Mouse (Mus musculus) liver, postnatal 0 days (tissue): ENCODE data around the gene Fgd3. TPM values are rescaled to one million over a fixed set of nuclear protein-coding genes. Genes with fewer than 3 reads are reported as not detected.

ENCODE experiments used
- ATAC-seq: fragments of 200-750 bp; cut with Nextera tagmentation; 2 replicates; pipeline ENCODE4 v1.8.0; 2017; ENCODE audit warnings: mild to moderate bottlenecking, moderate library complexity
- DNase-seq: peaks from one replicate; pipeline ENCODE4 v3.0.0-alpha.2; 2016
- H3K27ac ChIP-seq: fragments of 300-500 bp; sonication (generic); 2 replicates; pipeline ENCODE4 v1.5.1; 2014; ENCODE audit warnings: antibody characterized with exemption, moderate library complexity, mild to moderate bottlenecking, low read depth
- H3K27me3 ChIP-seq: fragments of 300-500 bp; sonication (generic); 2 replicates; pipeline ENCODE4 v1.6.1; 2014; ENCODE audit warnings: low read length, control low read depth, mixed read lengths; ENCODE audit not compliant: insufficient read depth
- H3K36me3 ChIP-seq: fragments of 300-500 bp; sonication (generic); replicated peaks from 2 replicates; pipeline ENCODE4 v1.6.1; 2014; ENCODE audit warnings: mild to moderate bottlenecking, control low read depth, low read length, moderate library complexity, mixed read lengths; ENCODE audit not compliant: insufficient read depth
- H3K4me1 ChIP-seq: fragments of 300-500 bp; sonication (generic); 2 replicates; pipeline ENCODE4 v1.6.1; 2014; ENCODE audit warnings: antibody characterized with exemption, mild to moderate bottlenecking, control low read depth; ENCODE audit not compliant: insufficient read depth
- H3K4me2 ChIP-seq: fragments of 300-500 bp; sonication (generic); 2 replicates; pipeline ENCODE4 v1.6.1; 2014; ENCODE audit warnings: low read depth, mild to moderate bottlenecking, low read length, moderate library complexity, mixed read lengths
- H3K4me3 ChIP-seq: fragments of 300-500 bp; sonication (generic); 2 replicates; pipeline ENCODE4 v1.5.1; 2014; ENCODE audit warnings: low read depth, low read length
- H3K9ac ChIP-seq: fragments of 300-500 bp; sonication (generic); replicated peaks from 2 replicates; pipeline ENCODE4 v1.6.1; 2014; ENCODE audit warnings: mild to moderate bottlenecking, moderate library complexity
- H3K9me3 ChIP-seq: fragments of 300-500 bp; sonication (generic); 2 replicates; pipeline ENCODE4 v1.6.1; 2016; ENCODE audit warnings: mild to moderate bottlenecking, control low read depth, low read length, mixed read lengths
- CTCF ChIP-seq: sonication (generic); IDR thresholded peaks from 2 replicates; pipeline ENCODE4 v1.5.1; 2016; ENCODE audit warnings: antibody characterized with exemption, low read depth
- EP300 ChIP-seq: IDR thresholded peaks from 2 replicates; pipeline ENCODE4 v1.6.1; 2016; ENCODE audit warnings: antibody characterized with exemption, low read depth, mild to moderate bottlenecking
- WGBS: fragments of 180-500 bp; shearing (Covaris S2); extraction: QIAGEN DNeasy Blood & Tissue Kit; methylation state at CpG from one replicate; pipeline ENCODE4 v1.1.7; 2014; ENCODE audit not compliant: insufficient replicate concordance; 5-methylcytosine and 5-hydroxymethylcytosine counted together
- polyA plus RNA-seq: library from polyadenylated mRNA; unstranded; fragments of >200 nt; fragmentation: Nextera tagmentation; extraction: Ambion mirVana; gene quantifications from 2 replicates; pipeline ENCODE4 v1.2.1, GENCODE M21; 2015

The Fgd3 gene
- polyA plus RNA-seq, 1 experiment from 2014 or later = 0.62 TPM

DNA sequence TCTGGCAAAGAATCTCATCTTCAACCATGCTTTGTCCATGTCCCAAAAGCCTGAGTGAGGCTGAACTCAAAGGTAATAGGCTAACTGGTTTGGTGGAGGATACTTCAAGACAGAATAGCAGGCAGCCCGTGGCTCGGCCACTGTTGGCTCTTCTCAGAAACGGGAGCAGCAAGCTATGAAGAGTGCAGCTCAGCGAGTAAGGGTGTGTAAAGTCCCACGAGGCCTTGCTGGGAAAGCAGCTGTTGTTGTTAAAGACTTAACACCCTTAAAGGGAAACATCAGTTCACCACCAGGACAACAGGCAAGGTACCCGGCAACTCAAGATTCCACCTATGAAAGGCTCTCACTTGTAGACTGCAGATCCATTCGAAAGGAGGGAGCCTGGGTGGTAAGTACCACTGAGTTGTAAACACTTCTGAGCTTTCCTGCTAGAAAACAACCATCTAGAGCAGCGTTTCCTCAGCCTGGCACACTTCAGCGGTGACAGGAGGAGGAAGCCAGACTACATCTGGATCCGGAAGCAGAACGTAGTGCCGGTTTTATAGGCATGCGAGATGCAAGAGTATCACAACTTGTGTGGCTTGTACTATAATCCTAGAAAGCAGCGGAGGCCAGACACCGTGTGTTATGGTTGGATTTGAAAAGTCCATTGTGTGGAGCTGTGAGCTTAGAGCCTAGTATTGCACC, 59.9 kb downstream of the Fgd3 start:
- ATAC-seq = no peak
- Histone ChIP-seq H3K27ac (peak overlapping the region; percentile 36; the same call in 1 of the 2 replicates), H3K27me3 (no peaks in the 10 kb centered on the region), H3K4me1 (no peaks in the 10 kb centered on the region), H3K9ac (no peak overlapping the region), H3K4me2 (no peak overlapping the region), H3K4me3 (no peak overlapping the region), H3K36me3 (0 out of 2 replicates have a peak, but pooled peaks cover 4% of the 10 kb centered on the region), H3K9me3 (no peaks in the 10 kb centered on the region)
- WGBS = 51% methylated on average over 15 of the region's 15 CpGs
- TF ChIP-seq CTCF = no peak
- TF ChIP-seq EP300 = no peak
- DNase-seq = no peak

- Histone ChIP-seq H3K27me3 (no peaks in the 10 kb centered on the region), H3K36me3 (no peaks in the 10 kb centered on the region), H3K4me1 (no peaks in the 10 kb centered on the region), H3K9ac (no peak overlapping the region), H3K4me3 (no peak overlapping the region), H3K27ac (no peak overlapping the region), H3K4me2 (no peak overlapping the region), H3K9me3 (no peaks in the 10 kb centered on the region)
- no peak for ATAC-seq
- no peak for TF ChIP-seq EP300
- TF ChIP-seq CTCF = no peak
- DNase-seq = no peak
- WGBS = 68% methylated on average over 3 of the region's 3 CpGs
These were observed 62.2 kb downstream of the Fgd3 start for GRCm38 (mm10) chr13:49257819-49258313.

DNA sequence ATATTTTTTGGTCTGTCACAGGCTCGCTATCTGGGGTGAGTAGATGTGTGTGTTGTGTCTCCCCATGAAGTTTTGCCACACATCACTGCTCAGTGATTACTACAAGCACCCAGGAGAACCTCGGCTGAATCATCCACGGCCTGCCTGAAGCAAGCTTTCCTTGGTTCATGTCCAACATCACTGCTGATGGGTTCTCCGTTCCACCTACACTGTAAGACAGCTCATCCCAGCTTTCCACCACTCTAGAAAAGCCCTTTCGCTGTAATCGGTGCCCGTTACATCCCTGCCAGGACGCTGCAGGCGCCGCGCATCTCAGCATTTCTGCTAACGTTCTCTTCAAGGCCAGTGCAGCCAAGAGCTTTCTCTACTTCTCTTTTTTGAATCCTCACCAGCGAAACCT, 67.4 kb downstream of the Fgd3 start:
- Histone ChIP-seq H3K4me3 (no peak overlapping the region), H3K27ac (0 out of 2 replicates have a peak overlapping the region, but pooled peaks have one; percentile 13), H3K4me2 (no peak overlapping the region), H3K9ac (no peak overlapping the region), H3K36me3 (no peaks in the 10 kb centered on the region), H3K4me1 (peaks cover 14% of the 10 kb centered on the region), H3K27me3 (peaks cover 9% of the 10 kb centered on the region), H3K9me3 (no peaks in the 10 kb centered on the region)
- TF ChIP-seq EP300 (no peak), CTCF (no peak)
- DNase-seq (no peak), ATAC-seq (no peak)
- 58% methylated on average over 13 of the region's 13 CpGs for WGBS

DNA sequence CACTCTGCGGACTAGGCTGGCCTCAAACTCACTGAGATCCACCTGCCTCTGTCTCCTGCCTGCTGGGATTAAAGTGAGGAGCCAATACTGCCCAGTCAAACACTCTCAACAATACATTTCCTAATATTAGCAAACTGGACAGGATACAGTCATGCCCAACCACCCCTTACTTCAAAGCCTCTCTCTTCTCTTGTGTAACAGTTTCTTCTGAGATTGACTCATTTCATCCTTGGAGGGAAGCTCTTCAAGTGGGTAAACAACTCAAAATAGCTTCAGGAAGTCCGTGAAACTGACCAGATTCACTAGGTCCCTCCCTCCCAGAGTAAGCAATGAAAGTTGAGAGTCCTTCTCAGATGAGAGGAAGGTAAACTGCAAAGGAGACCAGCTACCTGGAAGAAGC, 68.0 kb downstream of the Fgd3 start:
- Histone ChIP-seq H3K9ac (no peak overlapping the region), H3K4me1 (peaks cover 18% of the 10 kb centered on the region), H3K36me3 (no peaks in the 10 kb centered on the region), H3K27ac (peak overlapping the region; percentile 13; the same call in 1 of the 2 replicates), H3K4me2 (no peak overlapping the region), H3K4me3 (no peak overlapping the region), H3K9me3 (no peaks in the 10 kb centered on the region), H3K27me3 (peaks cover 15% of the 10 kb centered on the region)
- WGBS = 45% methylated on average over 2 of the region's 2 CpGs
- 0 out of 2 replicates have a peak, but pooled peaks have one; percentile 6 for ATAC-seq
- TF ChIP-seq CTCF = no peak
- no peak for TF ChIP-seq EP300
- DNase-seq = no peak

GRCm38 (mm10) chr13:49250716-49251517, 69.2 kb downstream of the Fgd3 start:
- Histone ChIP-seq H3K9me3 (no peaks in the 10 kb centered on the region), H3K36me3 (no peaks in the 10 kb centered on the region), H3K4me1 (peaks cover 18% of the 10 kb centered on the region), H3K9ac (no peak overlapping the region), H3K27ac (peak overlapping the region; percentile 46), H3K4me3 (no peak overlapping the region), H3K27me3 (peaks cover 21% of the 10 kb centered on the region), H3K4me2 (no peak overlapping the region)
- DNase-seq = no peak
- WGBS = 52% methylated on average over 4 of the region's 4 CpGs
- 0 out of 2 replicates have a peak, but pooled peaks have one; percentile 16 for ATAC-seq
- TF ChIP-seq CTCF (no peak), EP300 (no peak)

DNA sequence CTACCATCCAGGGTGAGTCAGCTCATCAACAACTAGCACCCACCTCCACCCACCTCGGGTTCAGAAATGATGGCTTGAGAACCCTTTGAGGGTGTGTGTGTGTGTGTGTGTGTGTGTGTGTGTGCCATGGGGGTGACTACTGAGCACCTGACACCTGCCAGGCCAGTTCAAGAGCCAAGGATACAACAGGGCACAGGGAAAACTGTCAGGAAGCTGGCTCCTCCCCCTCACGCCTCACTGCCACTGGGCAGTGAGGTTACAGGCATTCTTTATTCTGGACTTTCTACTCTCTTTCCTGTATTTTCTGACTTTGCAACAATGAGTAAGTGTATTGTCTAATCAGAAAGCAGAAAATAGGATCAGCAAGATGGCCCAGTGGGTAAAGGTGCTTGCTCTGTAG, 70.5 kb downstream of the Fgd3 start:
- 68% methylated on average over 2 of the region's 2 CpGs for WGBS
- Histone ChIP-seq H3K4me3 (no peak overlapping the region), H3K27me3 (peaks cover 23% of the 10 kb centered on the region), H3K27ac (no peak overlapping the region), H3K9ac (no peak overlapping the region), H3K36me3 (no peaks in the 10 kb centered on the region), H3K4me1 (peaks cover 18% of the 10 kb centered on the region), H3K4me2 (no peak overlapping the region), H3K9me3 (no peaks in the 10 kb centered on the region)
- DNase-seq (no peak), ATAC-seq (no peak)
- no peak for TF ChIP-seq CTCF
- no peak for TF ChIP-seq EP300
